Mouse (Mus musculus) mesoderm, embryonic 11.5 days (tissue): ENCODE measurements around the gene Nat14.

Experiments used
- DNase-seq: peaks from one replicate; pipeline ENCODE4 v3.0.0-alpha.2; 2012; ENCODE audit warnings: low read depth, low spot score

Nat14 gene

GRCm38 (mm10) chr7:4920496-4920895 lies 1.3 kb upstream of the Nat14 start:
- no peak for DNase-seq

- no peak for DNase-seq
These were observed 628 bp upstream of the Nat14 start for GRCm38 (mm10) chr7:4920976-4921823.

- DNase-seq: peak; percentile 92
These were observed 680 bp downstream of the Nat14 start for GRCm38 (mm10) chr7:4922508-4922907.

- peak; percentile 90 for DNase-seq
These were observed 1.2 kb downstream of the Nat14 start for GRCm38 (mm10) chr7:4922931-4923565.

GRCm38 (mm10) chr7:4923586-4924364 lies 1.9 kb downstream of the Nat14 start:
- no peak for DNase-seq

GRCm38 (mm10) chr7:4924483-4924882 lies 2.7 kb downstream of the Nat14 start:
- peak; percentile 21 for DNase-seq

GRCm38 (mm10) chr7:4924891-4925301 lies 3.1 kb downstream of the Nat14 start:
- DNase-seq: peak; percentile 77

GRCm38 (mm10) chr7:4925441-4926381 lies 3.9 kb downstream of the Nat14 start, which contains the start of gene Ssc5d:
TSS of gene Ssc5d (plus strand) at chr7:4925785.
- DNase-seq: peak; percentile 57

GRCm38 (mm10) chr7:4926849-4927248 lies 5.0 kb downstream of the Nat14 start:
- no peak for DNase-seq

- DNase-seq: no peak
These were observed 5.9 kb downstream of the Nat14 start for GRCm38 (mm10) chr7:4927711-4928110.

GRCm38 (mm10) chr7:4928323-4928722 lies 6.5 kb downstream of the Nat14 start:
- DNase-seq: no peak

- DNase-seq: no peak
These were observed 11.3 kb downstream of the Nat14 start for GRCm38 (mm10) chr7:4933103-4933502.

- no peak for DNase-seq
These were observed 12.5 kb downstream of the Nat14 start for GRCm38 (mm10) chr7:4934160-4934914.

- DNase-seq: no peak
These were observed 15.0 kb downstream of the Nat14 start for GRCm38 (mm10) chr7:4936832-4937231.

- no peak for DNase-seq
These were observed 15.6 kb downstream of the Nat14 start for GRCm38 (mm10) chr7:4937392-4937791.

GRCm38 (mm10) chr7:4938456-4938855 lies 16.6 kb downstream of the Nat14 start:
- peak; percentile 69 for DNase-seq

GRCm38 (mm10) chr7:4940068-4940479 lies 18.2 kb downstream of the Nat14 start:
- peak; percentile 82 for DNase-seq

GRCm38 (mm10) chr7:4942673-4943072 lies 20.8 kb downstream of the Nat14 start:
- DNase-seq: no peak

GRCm38 (mm10) chr7:4943223-4943815 lies 21.5 kb downstream of the Nat14 start:
- DNase-seq: peak; percentile 93

GRCm38 (mm10) chr7:4947855-4948254 lies 26.0 kb downstream of the Nat14 start:
- DNase-seq: no peak
